Mouse (Mus musculus): ENCODE data around the gene Aars2. TPM values are rescaled to one million over a fixed set of nuclear protein-coding genes. Genes with fewer than 3 reads are reported as not detected.

Aars2 gene
- polyA plus RNA-seq, 1 experiment: 10.1 TPM

- Histone ChIP-seq H3K27ac (ENCODE audit: control insufficient read depth, insufficient read depth, low read depth, low read length, poor library complexity) (no peak overlapping the region), H3K4me1 (ENCODE audit: control insufficient read depth, insufficient read depth, low read length) (no peaks in the 10 kb centered on the region; the same call in 1 of the 2 replicates), H3K4me3 (replicated peaks; ENCODE audit: control insufficient read depth, low read depth, low read length) (no peak overlapping the region)
- TF ChIP-seq POLR2A (IDR thresholded peaks at IDR 0.05; ENCODE audit: borderline replicate concordance, control insufficient read depth, low read depth, low read length) (no peak), CTCF (IDR thresholded peaks at IDR 0.05; ENCODE audit: control insufficient read depth, insufficient read depth, low read length) (no peak)
- WGBS: 41% methylated on average over 1 of the region's 1 CpGs
Observed at GRCm38 (mm10) chr17:45554420-45554819, 47.8 kb downstream of the Aars2 start.

GRCm38 (mm10) chr17:45555452-45556106 lies 48.9 kb downstream of the Aars2 start, which contains the start of gene Nfkbie:
Gene Nfkbie, plus strand, starts transcription at chr17:45555703.
- no peaks in the 10 kb centered on the region; the same call in 1 of the 2 replicates for H3K4me1 ChIP-seq (ENCODE audit: control insufficient read depth, insufficient read depth, low read length)
- H3K4me3 ChIP-seq (replicated peaks; ENCODE audit: control insufficient read depth, low read depth, low read length): peak within 1 kb of the TSS; percentile 77
- WGBS: under 1% methylated on average over 45 of the region's 45 CpGs
- peak; percentile 83; the same call in 1 of the 2 replicates for TF ChIP-seq POLR2A (IDR thresholded peaks at IDR 0.05; ENCODE audit: borderline replicate concordance, control insufficient read depth, low read depth, low read length)
- TF ChIP-seq CTCF (IDR thresholded peaks at IDR 0.05; ENCODE audit: control insufficient read depth, insufficient read depth, low read length): no peak
- H3K27ac ChIP-seq (ENCODE audit: control insufficient read depth, insufficient read depth, low read depth, low read length, poor library complexity): peak within 1 kb of the TSS; percentile 71

- under 1% methylated on average over 14 of the region's 14 CpGs for WGBS
- peak overlapping the region; percentile 77 for H3K4me3 ChIP-seq (replicated peaks; ENCODE audit: control insufficient read depth, low read depth, low read length)
- peak overlapping the region; percentile 71 for H3K27ac ChIP-seq (ENCODE audit: control insufficient read depth, insufficient read depth, low read depth, low read length, poor library complexity)
- no peaks in the 10 kb centered on the region; the same call in 1 of the 2 replicates for H3K4me1 ChIP-seq (ENCODE audit: control insufficient read depth, insufficient read depth, low read length)
- TF ChIP-seq CTCF (IDR thresholded peaks at IDR 0.05; ENCODE audit: control insufficient read depth, insufficient read depth, low read length) (no peak), POLR2A (IDR thresholded peaks at IDR 0.05; ENCODE audit: borderline replicate concordance, control insufficient read depth, low read depth, low read length) (no peak)
Observed at GRCm38 (mm10) chr17:45556107-45556489, 49.5 kb downstream of the Aars2 start.

DNA sequence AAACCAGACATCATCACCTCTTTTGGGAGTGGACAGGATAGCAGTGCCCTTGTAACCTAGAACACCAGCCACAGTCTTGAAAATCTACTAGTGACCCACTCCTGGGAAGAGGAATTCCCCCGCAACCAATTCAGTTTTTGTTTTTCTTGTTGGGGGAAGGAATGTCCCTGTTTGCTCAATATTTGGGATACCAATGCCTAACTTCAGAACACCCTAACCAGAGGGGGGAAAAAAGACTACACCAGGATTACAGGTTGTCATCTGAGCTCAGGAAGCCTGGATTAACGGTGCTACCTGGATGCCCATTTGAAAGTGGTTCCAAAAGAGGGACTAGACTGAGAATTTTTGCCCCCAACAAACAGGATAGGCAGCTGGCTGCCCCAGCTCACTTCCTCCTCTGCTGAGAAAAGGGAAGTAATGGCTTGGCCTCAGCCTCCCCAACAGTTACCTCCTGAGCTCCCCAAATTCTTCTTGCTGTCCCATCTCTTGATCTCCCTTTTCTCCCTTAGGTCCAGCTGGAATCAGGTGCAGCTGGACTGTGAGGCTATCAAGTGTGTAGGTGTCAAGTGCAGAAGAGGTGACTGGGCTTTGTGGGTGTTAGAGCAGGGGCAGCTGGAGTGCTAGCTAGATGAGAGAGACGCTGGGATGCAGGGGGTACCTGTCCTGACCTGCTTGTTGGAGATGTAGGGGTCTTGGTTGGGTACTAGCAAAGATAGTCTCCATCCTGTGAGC lies 50.0 kb downstream of the Aars2 start:
- Histone ChIP-seq H3K27ac (ENCODE audit: control insufficient read depth, insufficient read depth, low read depth, low read length, poor library complexity) (peak overlapping the region; percentile 71), H3K4me1 (ENCODE audit: control insufficient read depth, insufficient read depth, low read length) (no peaks in the 10 kb centered on the region; the same call in 1 of the 2 replicates), H3K4me3 (replicated peaks; ENCODE audit: control insufficient read depth, low read depth, low read length) (peak overlapping the region; percentile 77)
- whole genome bisulfite sequencing: 4% methylated on average over 3 of the region's 3 CpGs
- TF ChIP-seq CTCF (IDR thresholded peaks at IDR 0.05; ENCODE audit: control insufficient read depth, insufficient read depth, low read length): no peak
- TF ChIP-seq POLR2A (IDR thresholded peaks at IDR 0.05; ENCODE audit: borderline replicate concordance, control insufficient read depth, low read depth, low read length): no peak

DNA sequence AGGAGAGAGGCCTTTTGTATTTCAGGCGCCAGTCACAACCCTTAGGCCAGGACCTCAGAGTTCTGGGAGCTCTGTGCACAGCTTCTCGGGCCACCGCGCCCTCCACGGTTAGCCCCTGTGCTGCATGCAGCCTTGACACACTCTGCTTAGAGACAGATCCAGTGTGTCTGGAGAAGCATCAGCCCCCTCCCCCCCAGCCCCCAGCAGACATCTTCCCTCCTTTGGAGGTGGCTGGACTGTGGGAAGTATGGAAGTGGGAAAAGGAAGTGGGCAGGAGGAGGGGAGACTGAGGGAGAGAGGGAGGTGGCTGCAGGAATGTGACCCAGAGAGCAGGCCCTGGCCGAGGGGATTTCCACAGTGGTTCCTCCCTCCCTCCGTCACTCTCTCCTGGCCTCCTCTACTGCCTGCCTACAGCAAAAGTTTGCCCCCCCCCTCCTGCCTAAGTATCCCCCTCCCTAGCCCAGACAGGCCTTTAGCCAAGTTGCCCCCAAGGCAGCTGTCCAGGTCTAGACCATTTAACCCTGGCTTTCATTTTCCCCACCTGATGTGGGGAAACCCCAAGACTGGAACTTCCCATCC lies 50.7 kb downstream of the Aars2 start:
- 5% methylated on average over 7 of the region's 7 CpGs for WGBS
- Histone ChIP-seq H3K27ac (ENCODE audit: control insufficient read depth, insufficient read depth, low read depth, low read length, poor library complexity) (peak overlapping the region; percentile 66), H3K4me3 (replicated peaks; ENCODE audit: control insufficient read depth, low read depth, low read length) (peak overlapping the region; percentile 75), H3K4me1 (ENCODE audit: control insufficient read depth, insufficient read depth, low read length) (no peaks in the 10 kb centered on the region; the same call in 1 of the 2 replicates)
- TF ChIP-seq CTCF (IDR thresholded peaks at IDR 0.05; ENCODE audit: control insufficient read depth, insufficient read depth, low read length) (no peak), POLR2A (IDR thresholded peaks at IDR 0.05; ENCODE audit: borderline replicate concordance, control insufficient read depth, low read depth, low read length) (no peak)

DNA sequence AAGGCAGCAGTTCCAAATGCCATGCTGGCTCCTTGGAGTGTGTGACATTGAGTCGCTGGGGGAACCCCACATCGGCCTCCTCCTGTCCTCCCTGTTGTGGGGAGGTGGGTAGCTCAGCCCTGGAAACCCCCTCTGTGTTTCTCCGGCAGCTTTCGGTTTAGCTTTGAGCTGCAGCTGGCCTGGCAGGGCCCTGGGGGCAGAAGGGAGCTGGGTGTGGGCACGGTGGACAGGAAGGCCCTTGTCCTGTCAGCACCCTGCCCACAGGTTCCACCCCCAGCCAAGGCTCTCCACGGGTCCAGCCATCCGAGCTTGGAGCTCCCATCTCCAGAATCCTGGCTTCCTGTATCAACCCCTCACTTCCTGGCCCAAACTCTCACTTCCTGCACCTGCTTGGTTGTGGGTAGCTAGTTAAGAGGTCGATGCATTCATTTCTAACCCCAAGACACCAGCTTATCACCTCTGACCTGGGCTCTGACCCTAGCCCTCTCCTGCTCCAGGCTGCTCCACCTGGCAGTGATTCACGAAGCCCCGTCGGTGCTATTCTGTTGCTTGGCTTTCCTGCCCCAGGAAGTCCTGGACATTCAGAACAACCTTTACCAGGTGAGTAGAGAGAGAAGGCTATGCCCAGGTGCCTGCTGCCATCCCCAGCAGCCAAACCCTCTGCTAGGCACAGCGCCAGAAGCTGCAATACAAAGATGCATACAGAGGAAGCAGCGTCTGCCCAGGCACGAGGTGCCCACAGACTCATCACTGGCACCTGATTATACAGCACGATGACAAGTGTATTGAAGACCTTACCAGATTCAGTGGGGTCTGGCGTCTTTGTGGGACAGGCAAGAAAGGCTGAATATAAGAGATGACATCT lies 51.6 kb downstream of the Aars2 start:
- Histone ChIP-seq H3K4me3 (replicated peaks; ENCODE audit: control insufficient read depth, low read depth, low read length) (peak overlapping the region; percentile 75), H3K27ac (ENCODE audit: control insufficient read depth, insufficient read depth, low read depth, low read length, poor library complexity) (peak overlapping the region; percentile 66), H3K4me1 (ENCODE audit: control insufficient read depth, insufficient read depth, low read length) (no peaks in the 10 kb centered on the region; the same call in 1 of the 2 replicates)
- TF ChIP-seq CTCF (IDR thresholded peaks at IDR 0.05; ENCODE audit: control insufficient read depth, insufficient read depth, low read length) (no peak), POLR2A (IDR thresholded peaks at IDR 0.05; ENCODE audit: borderline replicate concordance, control insufficient read depth, low read depth, low read length) (peak; percentile 33; the same call in 1 of the 2 replicates)
- WGBS: 20% methylated on average over 16 of the region's 16 CpGs

- WGBS: 86% methylated on average over 15 of the region's 15 CpGs
- no peak overlapping the region for H3K27ac ChIP-seq (ENCODE audit: control insufficient read depth, insufficient read depth, low read depth, low read length, poor library complexity)
- H3K4me1 ChIP-seq (ENCODE audit: control insufficient read depth, insufficient read depth, low read length): no peaks in the 10 kb centered on the region; the same call in 1 of the 2 replicates
Observed at GRCm38 (mm10) chr17:45559732-45560525, 53.3 kb downstream of the Aars2 start.

More at GRCm38 (mm10) chr17:45559732-45560525, 53.3 kb downstream of the Aars2 start:
- TF ChIP-seq POLR2A (IDR thresholded peaks at IDR 0.05; ENCODE audit: borderline replicate concordance, control insufficient read depth, low read depth, low read length) (no peak), CTCF (IDR thresholded peaks at IDR 0.05; ENCODE audit: control insufficient read depth, insufficient read depth, low read length) (no peak)
- H3K4me3 ChIP-seq (replicated peaks; ENCODE audit: control insufficient read depth, low read depth, low read length): no peak overlapping the region

All from bone marrow, adult 2 months (tissue).